Mouse (Mus musculus) spleen, adult 2 months (tissue): ENCODE data around the gene Plekha3.

Experiments
- CTCF ChIP-seq: fragments of 200-500 bp; IDR thresholded peaks from 2 replicates; pipeline ENCODE4 v1.5.1; 2011; ENCODE audit warnings: mild to moderate bottlenecking, inconsistent platforms; ENCODE audit not compliant: insufficient read depth, insufficient read length, insufficient replicate concordance; ENCODE audit errors: extremely low read depth
- POLR2A ChIP-seq: fragments of 200-500 bp; IDR thresholded peaks from 2 replicates; pipeline ENCODE4 v1.6.1; 2011; ENCODE audit warnings: low read depth, low read length, inconsistent platforms

DNA sequence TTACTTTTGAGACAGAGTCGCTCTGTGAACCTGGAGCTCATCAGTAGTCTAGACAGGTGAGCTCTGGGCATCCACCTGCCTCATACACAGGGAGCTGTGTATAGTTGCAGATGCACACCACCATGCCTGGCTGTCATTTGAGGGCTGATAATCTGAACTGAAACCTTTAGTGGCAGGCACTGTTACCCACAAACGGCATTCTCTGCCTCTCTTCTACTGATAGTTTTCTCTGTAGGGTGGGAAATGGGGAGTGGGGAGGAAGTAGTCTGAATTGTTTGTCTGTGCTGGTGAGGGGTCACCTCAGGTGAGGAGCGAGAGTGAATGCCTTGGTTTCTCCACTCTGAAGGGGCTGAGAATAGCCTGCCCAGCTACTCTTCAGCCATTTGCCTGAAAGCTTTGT lies 12.5 kb downstream of the Plekha3 start:
- no peak for TF ChIP-seq POLR2A
- TF ChIP-seq CTCF: no peak
